Mouse (Mus musculus): ENCODE results near the gene Ctnnbl1. TPM values are rescaled to one million over a fixed set of nuclear protein-coding genes. Genes with fewer than 3 reads are reported as not detected.

The Ctnnbl1 gene
- polyA plus RNA-seq, 1 experiment: 28.3 TPM

GRCm38 (mm10) chr2:157703155-157703554, 34.0 kb upstream of the Ctnnbl1 start:
- TF ChIP-seq CTCF (IDR thresholded peaks at IDR 0.05; ENCODE audit: extremely low read depth, insufficient read depth, insufficient read length, insufficient replicate concordance) (no peak), POLR2A (IDR thresholded peaks at IDR 0.05; ENCODE audit: low read depth, low read length) (no peak)
- no peaks in the 10 kb centered on the region for H3K36me3 ChIP-seq (ENCODE audit: control insufficient read depth, insufficient read depth, low read length)
- WGBS: 69% methylated on average over 8 of the region's 8 CpGs
- H3K27me3 ChIP-seq (ENCODE audit: control insufficient read depth, insufficient read depth, low read length): no peaks in the 10 kb centered on the region
- no peak overlapping the region for H3K27ac ChIP-seq (ENCODE audit: insufficient read depth, low read length)
- no peaks in the 10 kb centered on the region for H3K4me1 ChIP-seq (ENCODE audit: control insufficient read depth, insufficient read depth, insufficient read length)
- H3K4me3 ChIP-seq (ENCODE audit: extremely low read depth, insufficient read depth, insufficient read length): no peak overlapping the region
- DNase-seq (ENCODE audit: low read depth in 1 of 2, low spot score in 2 of 2): no peak

GRCm38 (mm10) chr2:157704991-157705776, 32.0 kb upstream of the Ctnnbl1 start:
- TF ChIP-seq POLR2A (IDR thresholded peaks at IDR 0.05; ENCODE audit: low read depth, low read length) (no peak), CTCF (IDR thresholded peaks at IDR 0.05; ENCODE audit: extremely low read depth, insufficient read depth, insufficient read length, insufficient replicate concordance) (no peak)
- no peaks in the 10 kb centered on the region for H3K36me3 ChIP-seq (ENCODE audit: control insufficient read depth, insufficient read depth, low read length)
- WGBS: 59% methylated on average over 28 of the region's 28 CpGs
- no peaks in the 10 kb centered on the region for H3K27me3 ChIP-seq (ENCODE audit: control insufficient read depth, insufficient read depth, low read length)
- DNase-seq (ENCODE audit: low read depth in 1 of 2, low spot score in 2 of 2): no peak
- H3K4me1 ChIP-seq (ENCODE audit: control insufficient read depth, insufficient read depth, insufficient read length): no peaks in the 10 kb centered on the region
- H3K4me3 ChIP-seq (ENCODE audit: extremely low read depth, insufficient read depth, insufficient read length): no peak overlapping the region
- no peak overlapping the region for H3K27ac ChIP-seq (ENCODE audit: insufficient read depth, low read length)

GRCm38 (mm10) chr2:157705777-157706158, 31.4 kb upstream of the Ctnnbl1 start:
- Histone ChIP-seq H3K4me3 (ENCODE audit: extremely low read depth, insufficient read depth, insufficient read length) (no peak overlapping the region), H3K27me3 (ENCODE audit: control insufficient read depth, insufficient read depth, low read length) (no peaks in the 10 kb centered on the region), H3K36me3 (ENCODE audit: control insufficient read depth, insufficient read depth, low read length) (no peaks in the 10 kb centered on the region), H3K4me1 (ENCODE audit: control insufficient read depth, insufficient read depth, insufficient read length) (no peaks in the 10 kb centered on the region), H3K27ac (ENCODE audit: insufficient read depth, low read length) (no peak overlapping the region)
- DNase-seq (ENCODE audit: low read depth in 1 of 2, low spot score in 2 of 2): no peak
- TF ChIP-seq POLR2A (IDR thresholded peaks at IDR 0.05; ENCODE audit: low read depth, low read length): no peak
- no peak for TF ChIP-seq CTCF (IDR thresholded peaks at IDR 0.05; ENCODE audit: extremely low read depth, insufficient read depth, insufficient read length, insufficient replicate concordance)
- WGBS: 79% methylated on average over 8 of the region's 8 CpGs

- Histone ChIP-seq H3K4me1 (ENCODE audit: control insufficient read depth, insufficient read depth, insufficient read length) (no peaks in the 10 kb centered on the region), H3K27me3 (ENCODE audit: control insufficient read depth, insufficient read depth, low read length) (no peaks in the 10 kb centered on the region), H3K4me3 (ENCODE audit: extremely low read depth, insufficient read depth, insufficient read length) (no peak overlapping the region), H3K27ac (ENCODE audit: insufficient read depth, low read length) (no peak overlapping the region), H3K36me3 (ENCODE audit: control insufficient read depth, insufficient read depth, low read length) (no peaks in the 10 kb centered on the region)
- no peak for DNase-seq (ENCODE audit: low read depth in 1 of 2, low spot score in 2 of 2)
- TF ChIP-seq CTCF (IDR thresholded peaks at IDR 0.05; ENCODE audit: extremely low read depth, insufficient read depth, insufficient read length, insufficient replicate concordance) (no peak), POLR2A (IDR thresholded peaks at IDR 0.05; ENCODE audit: low read depth, low read length) (no peak)
- WGBS: 73% methylated on average over 11 of the region's 11 CpGs
Measured at GRCm38 (mm10) chr2:157707191-157707923, 29.8 kb upstream of the Ctnnbl1 start.

GRCm38 (mm10) chr2:157712677-157713076, 24.5 kb upstream of the Ctnnbl1 start:
- no peak overlapping the region for H3K4me3 ChIP-seq (ENCODE audit: extremely low read depth, insufficient read depth, insufficient read length)
- H3K4me1 ChIP-seq (ENCODE audit: control insufficient read depth, insufficient read depth, insufficient read length): no peaks in the 10 kb centered on the region
- TF ChIP-seq POLR2A (IDR thresholded peaks at IDR 0.05; ENCODE audit: low read depth, low read length) (no peak), CTCF (IDR thresholded peaks at IDR 0.05; ENCODE audit: extremely low read depth, insufficient read depth, insufficient read length, insufficient replicate concordance) (no peak)
- no peak for DNase-seq (ENCODE audit: low read depth in 1 of 2, low spot score in 2 of 2)
- 85% methylated on average over 6 of the region's 6 CpGs for WGBS
- H3K27me3 ChIP-seq (ENCODE audit: control insufficient read depth, insufficient read depth, low read length): no peaks in the 10 kb centered on the region
- H3K36me3 ChIP-seq (ENCODE audit: control insufficient read depth, insufficient read depth, low read length): no peaks in the 10 kb centered on the region
- no peak overlapping the region for H3K27ac ChIP-seq (ENCODE audit: insufficient read depth, low read length)

GRCm38 (mm10) chr2:157715586-157716191, 21.5 kb upstream of the Ctnnbl1 start:
- DNase-seq (ENCODE audit: low read depth in 1 of 2, low spot score in 2 of 2): no peak
- H3K4me3 ChIP-seq (ENCODE audit: extremely low read depth, insufficient read depth, insufficient read length): no peak overlapping the region
- TF ChIP-seq POLR2A (IDR thresholded peaks at IDR 0.05; ENCODE audit: low read depth, low read length) (no peak), CTCF (IDR thresholded peaks at IDR 0.05; ENCODE audit: extremely low read depth, insufficient read depth, insufficient read length, insufficient replicate concordance) (no peak)
- H3K36me3 ChIP-seq (ENCODE audit: control insufficient read depth, insufficient read depth, low read length): no peaks in the 10 kb centered on the region
- 34% methylated on average over 12 of the region's 12 CpGs for WGBS
- H3K4me1 ChIP-seq (ENCODE audit: control insufficient read depth, insufficient read depth, insufficient read length): no peaks in the 10 kb centered on the region
- H3K27ac ChIP-seq (ENCODE audit: insufficient read depth, low read length): no peak overlapping the region
- H3K27me3 ChIP-seq (ENCODE audit: control insufficient read depth, insufficient read depth, low read length): no peaks in the 10 kb centered on the region
